Mouse (Mus musculus): ENCODE data around the gene Rps16. TPM values are rescaled to one million over a fixed set of nuclear protein-coding genes. Genes with fewer than 3 reads are reported as not detected.

The Rps16 gene
- polyA plus RNA-seq, 1 experiment from 2014 or later = 695 TPM

- H3K9ac ChIP-seq (replicated peaks; ENCODE audit: low read depth) = no peak overlapping the region
- no peaks in the 10 kb centered on the region for H3K9me3 ChIP-seq (ENCODE audit: low read length)
- H3K27me3 ChIP-seq (replicated peaks; ENCODE audit: insufficient read depth, low read length) = no peaks in the 10 kb centered on the region
- TF ChIP-seq EP300 (IDR thresholded peaks at IDR 0.05) = no peak
- no peak for TF ChIP-seq CTCF (IDR thresholded peaks at IDR 0.05)
- WGBS = 77% methylated on average over 7 of the region's 7 CpGs
- peaks cover 17% of the 10 kb centered on the region; the same call in 1 of the 2 replicates for H3K4me1 ChIP-seq (ENCODE audit: insufficient read depth, low read depth, low read length)
- peak; percentile 26 for DNase-seq (ENCODE audit: low spot score)
- peak overlapping the region; percentile 99; the same call in 1 of the 2 replicates for H3K27ac ChIP-seq (ENCODE audit: low read length)
- H3K4me2 ChIP-seq (replicated peaks; ENCODE audit: low read depth, low read length) = no peak overlapping the region
- peaks cover 7% of the 10 kb centered on the region; the same call in 1 of the 2 replicates for H3K36me3 ChIP-seq (ENCODE audit: insufficient read depth, low read length)
- H3K4me3 ChIP-seq (ENCODE audit: low read depth, low read length) = no peak overlapping the region
- no peak for ATAC-seq
Measured at GRCm38 (mm10) chr7:28373891-28374495, 23.5 kb downstream of the Rps16 start.

- 60% methylated on average over 9 of the region's 10 CpGs for WGBS
- H3K36me3 ChIP-seq (ENCODE audit: insufficient read depth, low read length) = peaks cover 7% of the 10 kb centered on the region; the same call in 1 of the 2 replicates
- H3K9ac ChIP-seq (replicated peaks; ENCODE audit: low read depth) = no peak overlapping the region
- TF ChIP-seq EP300 (IDR thresholded peaks at IDR 0.05) (no peak), CTCF (IDR thresholded peaks at IDR 0.05) (no peak)
- H3K27me3 ChIP-seq (replicated peaks; ENCODE audit: insufficient read depth, low read length) = no peaks in the 10 kb centered on the region
- H3K27ac ChIP-seq (ENCODE audit: low read length) = peak overlapping the region; percentile 99
- ATAC-seq (no peak), DNase-seq (ENCODE audit: low spot score) (no peak)
- no peak overlapping the region; the same call in 1 of the 2 replicates for H3K4me3 ChIP-seq (ENCODE audit: low read depth, low read length)
- peak overlapping the region; percentile 94 for H3K4me2 ChIP-seq (replicated peaks; ENCODE audit: low read depth, low read length)
- H3K9me3 ChIP-seq (ENCODE audit: low read length) = no peaks in the 10 kb centered on the region
- peaks cover 20% of the 10 kb centered on the region; the same call in 1 of the 2 replicates for H3K4me1 ChIP-seq (ENCODE audit: insufficient read depth, low read depth, low read length)
Measured at GRCm38 (mm10) chr7:28374647-28375046, 24.2 kb downstream of the Rps16 start.

GRCm38 (mm10) chr7:28375176-28375921, 24.9 kb downstream of the Rps16 start:
- Histone ChIP-seq H3K9me3 (ENCODE audit: low read length) (no peaks in the 10 kb centered on the region), H3K4me2 (replicated peaks; ENCODE audit: low read depth, low read length) (peak overlapping the region; percentile 94), H3K4me1 (ENCODE audit: insufficient read depth, low read depth, low read length) (peaks cover 17% of the 10 kb centered on the region; the same call in 1 of the 2 replicates), H3K4me3 (ENCODE audit: low read depth, low read length) (peak overlapping the region; percentile 87), H3K9ac (replicated peaks; ENCODE audit: low read depth) (peak overlapping the region; percentile 98), H3K36me3 (ENCODE audit: insufficient read depth, low read length) (peaks cover 7% of the 10 kb centered on the region; the same call in 1 of the 2 replicates), H3K27ac (ENCODE audit: low read length) (peak overlapping the region; percentile 99), H3K27me3 (replicated peaks; ENCODE audit: insufficient read depth, low read length) (no peaks in the 10 kb centered on the region)
- peak; percentile 51 for ATAC-seq
- under 1% methylated on average over 35 of the region's 36 CpGs for WGBS
- TF ChIP-seq EP300 (IDR thresholded peaks at IDR 0.05) = no peak; the same call in 1 of the 2 replicates
- TF ChIP-seq CTCF (IDR thresholded peaks at IDR 0.05) = no peak
- peak; percentile 99 for DNase-seq (ENCODE audit: low spot score)

- whole genome bisulfite sequencing = 1% methylated on average over 26 of the region's 30 CpGs
- no peak for TF ChIP-seq CTCF (IDR thresholded peaks at IDR 0.05)
- peak; percentile 99 for TF ChIP-seq EP300 (IDR thresholded peaks at IDR 0.05)
- peak; percentile 98 for DNase-seq (ENCODE audit: low spot score)
- Histone ChIP-seq H3K27me3 (replicated peaks; ENCODE audit: insufficient read depth, low read length) (no peaks in the 10 kb centered on the region), H3K36me3 (ENCODE audit: insufficient read depth, low read length) (peaks cover 7% of the 10 kb centered on the region; the same call in 1 of the 2 replicates), H3K4me3 (ENCODE audit: low read depth, low read length) (peak overlapping the region; percentile 87), H3K27ac (ENCODE audit: low read length) (peak overlapping the region; percentile 99), H3K9ac (replicated peaks; ENCODE audit: low read depth) (peak overlapping the region; percentile 98), H3K4me2 (replicated peaks; ENCODE audit: low read depth, low read length) (peak overlapping the region; percentile 94), H3K9me3 (ENCODE audit: low read length) (no peaks in the 10 kb centered on the region), H3K4me1 (ENCODE audit: insufficient read depth, low read depth, low read length) (peaks cover 13% of the 10 kb centered on the region; the same call in 1 of the 2 replicates)
- peak; percentile 33 for ATAC-seq
Measured at GRCm38 (mm10) chr7:28376011-28376771, 25.7 kb downstream of the Rps16 start.

GRCm38 (mm10) chr7:28377190-28378065, 27.0 kb downstream of the Rps16 start:
- H3K4me2 ChIP-seq (replicated peaks; ENCODE audit: low read depth, low read length) = peak overlapping the region; percentile 94
- TF ChIP-seq EP300 (IDR thresholded peaks at IDR 0.05) = no peak
- peak; percentile 15 for TF ChIP-seq CTCF (IDR thresholded peaks at IDR 0.05)
- DNase-seq (ENCODE audit: low spot score) (peak; percentile 21), ATAC-seq (no peak)
- WGBS = 34% methylated on average over 18 of the region's 18 CpGs
- H3K4me1 ChIP-seq (ENCODE audit: insufficient read depth, low read depth, low read length) = peaks cover 14% of the 10 kb centered on the region; the same call in 1 of the 2 replicates
- peak overlapping the region; percentile 87 for H3K4me3 ChIP-seq (ENCODE audit: low read depth, low read length)
- H3K27ac ChIP-seq (ENCODE audit: low read length) = peak overlapping the region; percentile 99
- peaks cover 7% of the 10 kb centered on the region; the same call in 1 of the 2 replicates for H3K36me3 ChIP-seq (ENCODE audit: insufficient read depth, low read length)
- no peaks in the 10 kb centered on the region for H3K9me3 ChIP-seq (ENCODE audit: low read length)
- no peaks in the 10 kb centered on the region for H3K27me3 ChIP-seq (replicated peaks; ENCODE audit: insufficient read depth, low read length)
- H3K9ac ChIP-seq (replicated peaks; ENCODE audit: low read depth) = peak overlapping the region; percentile 98

All from lung, postnatal 0 days (tissue).